Mouse (Mus musculus): ENCODE results near the gene Dop1a. TPM values are rescaled to one million over a fixed set of nuclear protein-coding genes. Genes with fewer than 3 reads are reported as not detected.

The Dop1a gene
- 28.4 and 28.8 TPM in 2 replicates for polyA plus RNA-seq (2015; fragmentation: Nextera tagmentation; extraction: Ambion mirVana)

- under 1% methylated on average over 93 of the region's 93 CpGs for WGBS
- H3K9ac ChIP-seq: peak within 1 kb of the TSS; percentile 96
- H3K36me3 ChIP-seq: no peaks in the 10 kb centered on the region
- peaks cover 31% of the 10 kb centered on the region for H3K4me1 ChIP-seq (replicated peaks)
- peak; percentile 90 for ATAC-seq (ENCODE audit: low read depth)
- H3K9me3 ChIP-seq: no peaks in the 10 kb centered on the region
- H3K27me3 ChIP-seq: peaks cover 11% of the 10 kb centered on the region
- peak within 1 kb of the TSS; percentile 90 for H3K4me3 ChIP-seq
- peak within 1 kb of the TSS; percentile 86 for H3K27ac ChIP-seq (replicated peaks)
- peak within 1 kb of the TSS; percentile 68 for H3K4me2 ChIP-seq
These were observed at the start of gene Dop1a for GRCm38 (mm10) chr9:86466990-86467870. Gene Dop1a (plus strand): TSS chr9:86467154.

- WGBS: 93% methylated on average over 1 of the region's 1 CpGs
- no peak overlapping the region for H3K9ac ChIP-seq
- no peak overlapping the region for H3K4me2 ChIP-seq
- no peak for ATAC-seq (ENCODE audit: low read depth)
- no peaks in the 10 kb centered on the region for H3K36me3 ChIP-seq
- no peaks in the 10 kb centered on the region for H3K4me1 ChIP-seq (replicated peaks)
- no peaks in the 10 kb centered on the region for H3K9me3 ChIP-seq
- H3K27ac ChIP-seq (replicated peaks): no peak overlapping the region
- H3K27me3 ChIP-seq: no peaks in the 10 kb centered on the region
- H3K4me3 ChIP-seq: no peak overlapping the region
These were observed 49.0 kb upstream of the Dop1a start for GRCm38 (mm10) chr9:86417971-86418370.

- Histone ChIP-seq H3K9me3 (no peaks in the 10 kb centered on the region), H3K9ac (no peak overlapping the region)
These were observed 47.6 kb upstream of the Dop1a start for GRCm38 (mm10) chr9:86419366-86419765.

GRCm38 (mm10) chr9:86423331-86423730 is 43.6 kb upstream of the Dop1a start:
- H3K27me3 ChIP-seq: no peaks in the 10 kb centered on the region
- no peak overlapping the region for H3K9ac ChIP-seq
- H3K27ac ChIP-seq (replicated peaks): no peak overlapping the region
- H3K4me1 ChIP-seq (replicated peaks): no peaks in the 10 kb centered on the region
- no peak overlapping the region for H3K4me2 ChIP-seq
- no peak for ATAC-seq (ENCODE audit: low read depth)
- WGBS: 84% methylated on average over 4 of the region's 4 CpGs
- H3K4me3 ChIP-seq: no peak overlapping the region
- H3K36me3 ChIP-seq: no peaks in the 10 kb centered on the region
- no peaks in the 10 kb centered on the region for H3K9me3 ChIP-seq

More at GRCm38 (mm10) chr9:86419366-86419765, 47.6 kb upstream of the Dop1a start:
- Histone ChIP-seq H3K27me3 (no peaks in the 10 kb centered on the region), H3K4me2 (no peak overlapping the region), H3K27ac (replicated peaks) (no peak overlapping the region), H3K4me3 (no peak overlapping the region), H3K36me3 (no peaks in the 10 kb centered on the region), H3K4me1 (replicated peaks) (no peaks in the 10 kb centered on the region)
- ATAC-seq (ENCODE audit: low read depth): no peak
- 88% methylated on average over 6 of the region's 6 CpGs for WGBS

- ATAC-seq (ENCODE audit: low read depth): no peak
- Histone ChIP-seq H3K36me3 (no peaks in the 10 kb centered on the region), H3K4me3 (no peak overlapping the region), H3K4me1 (replicated peaks) (peaks cover 3% of the 10 kb centered on the region; the same call in 1 of the 2 replicates), H3K4me2 (no peak overlapping the region), H3K27me3 (no peaks in the 10 kb centered on the region), H3K9me3 (no peaks in the 10 kb centered on the region), H3K27ac (replicated peaks) (no peak overlapping the region), H3K9ac (no peak overlapping the region)
- 96% methylated on average over 3 of the region's 3 CpGs for WGBS
These were observed 31.4 kb upstream of the Dop1a start for GRCm38 (mm10) chr9:86435510-86435909.

- Histone ChIP-seq H3K36me3 (no peaks in the 10 kb centered on the region), H3K27ac (replicated peaks) (no peak overlapping the region), H3K4me1 (replicated peaks) (peaks cover 3% of the 10 kb centered on the region; the same call in 1 of the 2 replicates), H3K9ac (no peak overlapping the region), H3K4me2 (no peak overlapping the region), H3K9me3 (no peaks in the 10 kb centered on the region), H3K4me3 (no peak overlapping the region), H3K27me3 (no peaks in the 10 kb centered on the region)
- no peak for ATAC-seq (ENCODE audit: low read depth)
- 96% methylated on average over 8 of the region's 8 CpGs for WGBS
These were observed 30.3 kb upstream of the Dop1a start for GRCm38 (mm10) chr9:86436608-86437007.

- no peak overlapping the region for H3K4me3 ChIP-seq
- no peaks in the 10 kb centered on the region for H3K27me3 ChIP-seq
- WGBS: 57% methylated on average over 11 of the region's 11 CpGs
- no peak overlapping the region for H3K27ac ChIP-seq (replicated peaks)
- H3K36me3 ChIP-seq: no peaks in the 10 kb centered on the region
- H3K4me2 ChIP-seq: no peak overlapping the region
- peak; percentile 59 for ATAC-seq (ENCODE audit: low read depth)
- no peaks in the 10 kb centered on the region for H3K9me3 ChIP-seq
- no peak overlapping the region for H3K9ac ChIP-seq
- H3K4me1 ChIP-seq (replicated peaks): peaks cover 3% of the 10 kb centered on the region; the same call in 1 of the 2 replicates
These were observed 28.5 kb upstream of the Dop1a start for GRCm38 (mm10) chr9:86438337-86439009.

GRCm38 (mm10) chr9:86442248-86442647 is 24.7 kb upstream of the Dop1a start:
- 72% methylated on average over 4 of the region's 4 CpGs for WGBS
- Histone ChIP-seq H3K4me2 (no peak overlapping the region), H3K36me3 (no peaks in the 10 kb centered on the region), H3K4me3 (no peak overlapping the region), H3K9me3 (0 out of 2 replicates have a peak, but pooled peaks cover 4% of the 10 kb centered on the region), H3K4me1 (replicated peaks) (peaks cover 3% of the 10 kb centered on the region; the same call in 1 of the 2 replicates), H3K9ac (no peak overlapping the region), H3K27ac (replicated peaks) (no peak overlapping the region), H3K27me3 (no peaks in the 10 kb centered on the region)
- ATAC-seq (ENCODE audit: low read depth): no peak

GRCm38 (mm10) chr9:86446847-86447246 is 20.1 kb upstream of the Dop1a start:
- WGBS: 76% methylated on average over 7 of the region's 7 CpGs
- H3K4me3 ChIP-seq: no peak overlapping the region
- H3K9ac ChIP-seq: no peak overlapping the region
- H3K9me3 ChIP-seq: 0 out of 2 replicates have a peak, but pooled peaks cover 4% of the 10 kb centered on the region
- no peaks in the 10 kb centered on the region for H3K27me3 ChIP-seq
- no peaks in the 10 kb centered on the region for H3K36me3 ChIP-seq
- H3K4me2 ChIP-seq: no peak overlapping the region
- peaks cover 7% of the 10 kb centered on the region for H3K4me1 ChIP-seq (replicated peaks)
- ATAC-seq (ENCODE audit: low read depth): no peak
- H3K27ac ChIP-seq (replicated peaks): no peak overlapping the region

- H3K27ac ChIP-seq (replicated peaks): no peak overlapping the region
- 0 out of 2 replicates have a peak, but pooled peaks cover 4% of the 10 kb centered on the region for H3K9me3 ChIP-seq
- H3K4me2 ChIP-seq: no peak overlapping the region
- H3K4me1 ChIP-seq (replicated peaks): peaks cover 7% of the 10 kb centered on the region
- H3K9ac ChIP-seq: no peak overlapping the region
- 89% methylated on average over 8 of the region's 8 CpGs for WGBS
- H3K4me3 ChIP-seq: no peak overlapping the region
- H3K36me3 ChIP-seq: no peaks in the 10 kb centered on the region
- H3K27me3 ChIP-seq: no peaks in the 10 kb centered on the region
- no peak for ATAC-seq (ENCODE audit: low read depth)
These were observed 19.5 kb upstream of the Dop1a start for GRCm38 (mm10) chr9:86447431-86447830.

GRCm38 (mm10) chr9:86449581-86449980 is 17.4 kb upstream of the Dop1a start:
- Histone ChIP-seq H3K27me3 (no peaks in the 10 kb centered on the region), H3K9me3 (0 out of 2 replicates have a peak, but pooled peaks cover 4% of the 10 kb centered on the region), H3K36me3 (no peaks in the 10 kb centered on the region), H3K27ac (replicated peaks) (no peak overlapping the region), H3K4me1 (replicated peaks) (peaks cover 7% of the 10 kb centered on the region), H3K4me3 (no peak overlapping the region), H3K4me2 (0 out of 2 replicates have a peak overlapping the region, but pooled peaks have one; percentile 25), H3K9ac (no peak overlapping the region)
- peak; percentile 66; the same call in 1 of the 2 replicates for ATAC-seq (ENCODE audit: low read depth)
- WGBS: 4% methylated on average over 11 of the region's 11 CpGs

- Histone ChIP-seq H3K36me3 (no peaks in the 10 kb centered on the region), H3K4me2 (peak overlapping the region; percentile 53), H3K27ac (replicated peaks) (no peak overlapping the region), H3K9me3 (no peaks in the 10 kb centered on the region), H3K9ac (no peak overlapping the region), H3K4me3 (no peak overlapping the region), H3K27me3 (no peaks in the 10 kb centered on the region), H3K4me1 (replicated peaks) (peaks cover 7% of the 10 kb centered on the region)
- WGBS: 32% methylated on average over 6 of the region's 6 CpGs
- ATAC-seq (ENCODE audit: low read depth): peak; percentile 64
These were observed 15.9 kb upstream of the Dop1a start for GRCm38 (mm10) chr9:86451094-86451493.

Data from neural tube, embryonic 13.5 days (tissue).